Mouse (Mus musculus): ENCODE data around the gene Fabp6. TPM values are rescaled to one million over a fixed set of nuclear protein-coding genes. Genes with fewer than 3 reads are reported as not detected.

The Fabp6 gene
- polyA plus RNA-seq, 1 experiment from 2014 or later = not detected

- Histone ChIP-seq H3K27me3 (replicated peaks) (no peaks in the 10 kb centered on the region), H3K9me3 (no peaks in the 10 kb centered on the region), H3K36me3 (peaks cover 48% of the 10 kb centered on the region), H3K4me2 (no peak overlapping the region), H3K9ac (no peak overlapping the region), H3K4me3 (no peak overlapping the region), H3K27ac (replicated peaks) (no peak overlapping the region), H3K4me1 (0 out of 2 replicates have a peak, but pooled peaks cover 6% of the 10 kb centered on the region)
- ATAC-seq (ENCODE audit: extremely low read depth, insufficient number of reproducible peaks, low FRiP score, low TSS enrichment) = no peak
- 76% methylated on average over 6 of the region's 6 CpGs for WGBS
These were observed 11.7 kb downstream of the Fabp6 start for GRCm38 (mm10) chr11:43589530-43590072.

GRCm38 (mm10) chr11:43586324-43587090 lies 14.8 kb downstream of the Fabp6 start, which contains the start of gene 4933415A04Rik:
4933415A04Rik (plus strand) TSS chr11:43587040.
- no peak within 1 kb of the TSS for H3K4me3 ChIP-seq
- ATAC-seq (ENCODE audit: extremely low read depth, insufficient number of reproducible peaks, low FRiP score, low TSS enrichment) = no peak
- H3K36me3 ChIP-seq = peaks cover 74% of the 10 kb centered on the region
- 0 out of 2 replicates have a peak, but pooled peaks cover 6% of the 10 kb centered on the region for H3K4me1 ChIP-seq
- H3K9ac ChIP-seq = no peak within 1 kb of the TSS
- no peak within 1 kb of the TSS for H3K4me2 ChIP-seq
- no peaks in the 10 kb centered on the region for H3K9me3 ChIP-seq
- no peak within 1 kb of the TSS for H3K27ac ChIP-seq (replicated peaks)
- 60% methylated on average over 7 of the region's 7 CpGs for WGBS
- no peaks in the 10 kb centered on the region for H3K27me3 ChIP-seq (replicated peaks)

- no peak for ATAC-seq (ENCODE audit: extremely low read depth, insufficient number of reproducible peaks, low FRiP score, low TSS enrichment)
- H3K27ac ChIP-seq (replicated peaks) = no peak overlapping the region
- H3K9me3 ChIP-seq = no peaks in the 10 kb centered on the region
- H3K4me2 ChIP-seq = no peak overlapping the region
- H3K4me3 ChIP-seq = no peak overlapping the region
- 0 out of 2 replicates have a peak, but pooled peaks cover 6% of the 10 kb centered on the region for H3K4me1 ChIP-seq
- H3K9ac ChIP-seq = no peak overlapping the region
- H3K36me3 ChIP-seq = peaks cover 85% of the 10 kb centered on the region
- 86% methylated on average over 22 of the region's 22 CpGs for WGBS
- no peaks in the 10 kb centered on the region for H3K27me3 ChIP-seq (replicated peaks)
These were observed 15.9 kb downstream of the Fabp6 start for GRCm38 (mm10) chr11:43585211-43586005.

- Histone ChIP-seq H3K9me3 (no peaks in the 10 kb centered on the region), H3K4me2 (no peak overlapping the region), H3K27me3 (replicated peaks) (no peaks in the 10 kb centered on the region), H3K27ac (replicated peaks) (no peak overlapping the region), H3K4me3 (no peak overlapping the region), H3K36me3 (peaks cover 50% of the 10 kb centered on the region), H3K4me1 (peaks cover 18% of the 10 kb centered on the region), H3K9ac (no peak overlapping the region)
- WGBS = 53% methylated on average over 11 of the region's 11 CpGs
- ATAC-seq (ENCODE audit: extremely low read depth, insufficient number of reproducible peaks, low FRiP score, low TSS enrichment) = no peak
These were observed 23.4 kb downstream of the Fabp6 start for GRCm38 (mm10) chr11:43577713-43578478.

GRCm38 (mm10) chr11:43575376-43576151 lies 25.8 kb downstream of the Fabp6 start:
- H3K36me3 ChIP-seq = peaks cover 36% of the 10 kb centered on the region
- H3K27me3 ChIP-seq (replicated peaks) = no peaks in the 10 kb centered on the region
- H3K4me1 ChIP-seq = peaks cover 42% of the 10 kb centered on the region
- peak overlapping the region; percentile 70 for H3K9ac ChIP-seq
- ATAC-seq (ENCODE audit: extremely low read depth, insufficient number of reproducible peaks, low FRiP score, low TSS enrichment) = no peak
- no peak overlapping the region for H3K4me3 ChIP-seq
- H3K4me2 ChIP-seq = peak overlapping the region; percentile 36; the same call in 1 of the 2 replicates
- 18% methylated on average over 9 of the region's 9 CpGs for WGBS
- no peaks in the 10 kb centered on the region for H3K9me3 ChIP-seq
- H3K27ac ChIP-seq (replicated peaks) = peak overlapping the region; percentile 76

- H3K9ac ChIP-seq = peak overlapping the region; percentile 70
- WGBS = 12% methylated on average over 3 of the region's 3 CpGs
- no peak for ATAC-seq (ENCODE audit: extremely low read depth, insufficient number of reproducible peaks, low FRiP score, low TSS enrichment)
- no peaks in the 10 kb centered on the region for H3K27me3 ChIP-seq (replicated peaks)
- H3K4me1 ChIP-seq = peaks cover 47% of the 10 kb centered on the region
- peak overlapping the region; percentile 76 for H3K27ac ChIP-seq (replicated peaks)
- 0 out of 2 replicates have a peak overlapping the region, but pooled peaks have one; percentile 36 for H3K4me2 ChIP-seq
- no peak overlapping the region for H3K4me3 ChIP-seq
- H3K9me3 ChIP-seq = no peaks in the 10 kb centered on the region
- H3K36me3 ChIP-seq = peaks cover 30% of the 10 kb centered on the region
These were observed 26.3 kb downstream of the Fabp6 start for GRCm38 (mm10) chr11:43575061-43575375.

- 38% methylated on average over 11 of the region's 11 CpGs for WGBS
- no peaks in the 10 kb centered on the region for H3K9me3 ChIP-seq
- H3K4me1 ChIP-seq = peaks cover 81% of the 10 kb centered on the region
- no peaks in the 10 kb centered on the region for H3K27me3 ChIP-seq (replicated peaks)
- H3K36me3 ChIP-seq = peaks cover 18% of the 10 kb centered on the region
- peak overlapping the region; percentile 5; the same call in 1 of the 2 replicates for H3K4me2 ChIP-seq
- no peak overlapping the region for H3K4me3 ChIP-seq
- H3K9ac ChIP-seq = peak overlapping the region; percentile 66; the same call in 1 of the 2 replicates
- H3K27ac ChIP-seq (replicated peaks) = peak overlapping the region; percentile 90
- peak; percentile 6; the same call in 1 of the 2 replicates for ATAC-seq (ENCODE audit: extremely low read depth, insufficient number of reproducible peaks, low FRiP score, low TSS enrichment)
These were observed 31.7 kb downstream of the Fabp6 start for GRCm38 (mm10) chr11:43569595-43569994.

GRCm38 (mm10) chr11:43569188-43569587 lies 32.2 kb downstream of the Fabp6 start:
- no peaks in the 10 kb centered on the region for H3K9me3 ChIP-seq
- peaks cover 85% of the 10 kb centered on the region for H3K4me1 ChIP-seq
- peaks cover 22% of the 10 kb centered on the region for H3K36me3 ChIP-seq
- H3K9ac ChIP-seq = peak overlapping the region; percentile 66
- peak overlapping the region; percentile 5; the same call in 1 of the 2 replicates for H3K4me2 ChIP-seq
- H3K4me3 ChIP-seq = no peak overlapping the region
- ATAC-seq (ENCODE audit: extremely low read depth, insufficient number of reproducible peaks, low FRiP score, low TSS enrichment) = no peak
- WGBS = 58% methylated on average over 5 of the region's 5 CpGs
- H3K27ac ChIP-seq (replicated peaks) = peak overlapping the region; percentile 90
- H3K27me3 ChIP-seq (replicated peaks) = no peaks in the 10 kb centered on the region

GRCm38 (mm10) chr11:43568263-43568662 lies 33.1 kb downstream of the Fabp6 start:
- Histone ChIP-seq H3K4me1 (peaks cover 95% of the 10 kb centered on the region), H3K9ac (no peak overlapping the region), H3K27ac (replicated peaks) (peak overlapping the region; percentile 90), H3K27me3 (replicated peaks) (no peaks in the 10 kb centered on the region), H3K36me3 (peaks cover 14% of the 10 kb centered on the region), H3K9me3 (no peaks in the 10 kb centered on the region), H3K4me2 (no peak overlapping the region), H3K4me3 (no peak overlapping the region)
- 58% methylated on average over 5 of the region's 5 CpGs for WGBS
- ATAC-seq (ENCODE audit: extremely low read depth, insufficient number of reproducible peaks, low FRiP score, low TSS enrichment) = no peak

- H3K9me3 ChIP-seq = no peaks in the 10 kb centered on the region
- no peak for ATAC-seq (ENCODE audit: extremely low read depth, insufficient number of reproducible peaks, low FRiP score, low TSS enrichment)
- H3K27me3 ChIP-seq (replicated peaks) = no peaks in the 10 kb centered on the region
- peak overlapping the region; percentile 61 for H3K9ac ChIP-seq
- peak overlapping the region; percentile 87 for H3K27ac ChIP-seq (replicated peaks)
- no peak overlapping the region for H3K4me3 ChIP-seq
- WGBS = 29% methylated on average over 5 of the region's 5 CpGs
- no peak overlapping the region for H3K4me2 ChIP-seq
- H3K36me3 ChIP-seq = peaks cover 16% of the 10 kb centered on the region
- peaks cover 95% of the 10 kb centered on the region for H3K4me1 ChIP-seq
These were observed 34.6 kb downstream of the Fabp6 start for GRCm38 (mm10) chr11:43566696-43567095.
